Comparison of ENCODE assay signal across 9 mouse cellular contexts in genomic region chr9:22226846-22227245, GRCm38 (mm10). TPM values are rescaled to one million over a fixed set of nuclear protein-coding genes. Genes with fewer than 3 reads are reported as not detected.
A peak's percentile ranks its signal among the peaks of the same experiment; 100 is the strongest.
DNase-seq lines count a peak whose midpoint lies in the region; ATAC-seq lines count a peak whose summit lies in the region.
"Had no signal": no experiment of that assay in that cellular context is flagged by ENCODE, and none has a peak within 500 bp of the region (broad histone marks: within the 10 kb centered on the region; RNA-seq: fewer than 3 reads in every experiment).

No protein-coding gene starts in this region.

- DNase-seq in 416B (ENCODE audit: low read depth) (peak; percentile 35), ZHBTc4 (ENCODE audit: low read depth, low spot score) (peak; percentile 87)
- DNase-seq in heart, adult 9 months (ENCODE audit: low spot score in 2 of 2): peak; percentile 76 to 79
- DNase-seq in kidney, postnatal 4 days: peak; percentile 61 to 73
- DNase-seq in urinary bladder, postnatal 25 days (ENCODE audit: low spot score): peak; percentile 58
- DNase-seq in frontal cortex, adult 2 months (ENCODE audit: extremely low spot score in 1 of 2, low spot score in 1 of 2): no peak
- DNase-seq in right cerebral cortex, adult 18-20 months: no peak

- no peak for ATAC-seq in frontal cortex, adult (ENCODE audit: low TSS enrichment)

RNA-seq across cellular contexts. Expression of gene Zfp809, which starts 1.3 kb away (rescaled TPM):
- polyA plus RNA-seq in frontal cortex, adult 2 months (2012; rRNA removed): 16.8 and 17.4 TPM in 2 replicates

RNA-seq across cellular contexts. Expression of gene Zfp599, which starts 32.8 kb away (rescaled TPM):
- polyA plus RNA-seq in frontal cortex, adult 2 months (2012; rRNA removed): 1.3 and 1.7 TPM in 2 replicates

RNA-seq across cellular contexts. Expression of gene Zfp872, which starts 39.0 kb away (rescaled TPM):
- polyA plus RNA-seq in frontal cortex, adult 2 months (2012; rRNA removed): 0.04 TPM in 1 of 2 replicates, not detected in the other
- polyA plus RNA-seq: macrophage had no signal

Comparison
In these comparisons a context has a peak if more than half of its experiments do, and no peak if none do; other contexts are left out.
1. DNase-seq: peak in 416B (single experiment), ZHBTc4 (single experiment), heart, adult 9 months (2 of 2), kidney, postnatal 4 days (2 of 2) and urinary bladder, postnatal 25 days (single experiment); none in frontal cortex, adult 2 months (0 of 2) and right cerebral cortex, adult 18-20 months (single experiment).